8 mouse cellular contexts compared by ENCODE assay signal in genomic region chr7:75781948-75782722, GRCm38 (mm10).
A peak's percentile ranks its signal among the peaks of the same experiment; 100 is the strongest.
DNase-seq lines count a peak whose midpoint lies in the region; ATAC-seq and TF ChIP-seq lines count a peak whose summit lies in the region.

No protein-coding gene starts in this region.

- H3K4me2 ChIP-seq in hindbrain, postnatal 0 days (ENCODE audit: low read depth, low read length): peak overlapping the region; percentile 69

- peak overlapping the region; percentile 79 for H3K27ac ChIP-seq in gastrocnemius, adult 2 months
- no peak overlapping the region for H3K27ac ChIP-seq in hindbrain, postnatal 0 days
- H3K27ac ChIP-seq in left cerebral cortex, adult 2 months: no peak overlapping the region

- H3K9ac ChIP-seq in hindbrain, postnatal 0 days (replicated peaks; ENCODE audit: low read length): peak overlapping the region; percentile 40

- DNase-seq in ZHBTc4 (ENCODE audit: low read depth, low spot score): peak; percentile 96
- peak; percentile 88 for DNase-seq in gastrocnemius, adult 2 months
- DNase-seq in hindbrain, postnatal 0 days (ENCODE audit: low spot score): peak; percentile 95
- DNase-seq in left cerebral cortex, adult 2 months (ENCODE audit: extremely low spot score in 1 of 2, low spot score in 2 of 2): peak; percentile 75 to 79
- DNase-seq in right cerebral cortex, adult 2 months (ENCODE audit: low spot score in 2 of 2): peak; percentile 82 to 83
- peak; percentile 88 for DNase-seq in urinary bladder, postnatal 14 days (ENCODE audit: low spot score)

- peak; percentile 99 for ATAC-seq in common myeloid progenitor, adult 5-6 weeks (replicated peaks; ENCODE audit: low read depth, poor library complexity, severe bottlenecking)
- peak; percentile 96 for ATAC-seq in hindbrain, postnatal 0 days
- peak; percentile 99 for ATAC-seq in megakaryocyte, adult 5-6 weeks (ENCODE audit: poor library complexity, severe bottlenecking)

- TF ChIP-seq CTCF in gastrocnemius, adult 2 months (IDR thresholded peaks at IDR 0.05): no peak
- peak; percentile 12; the same call in 1 of the 2 replicates for TF ChIP-seq CTCF in hindbrain, postnatal 0 days (IDR thresholded peaks at IDR 0.05; ENCODE audit: low read depth)
- TF ChIP-seq CTCF in left cerebral cortex, adult 2 months (IDR thresholded peaks at IDR 0.05): peak; percentile 2; the same call in 1 of the 2 replicates

- H3K36me3 ChIP-seq in hindbrain, postnatal 0 days (ENCODE audit: insufficient read depth, low read length): no peaks in the 10 kb centered on the region; the same call in 1 of the 2 replicates

- H3K4me1 ChIP-seq in hindbrain, postnatal 0 days (ENCODE audit: insufficient read depth, low read length): no peaks in the 10 kb centered on the region

- no peaks in the 10 kb centered on the region for H3K9me3 ChIP-seq in hindbrain, postnatal 0 days (ENCODE audit: low read length)

- peak overlapping the region; percentile 83 for H3K4me3 ChIP-seq in gastrocnemius, adult 2 months
- peak overlapping the region; percentile 49 for H3K4me3 ChIP-seq in hindbrain, postnatal 0 days (ENCODE audit: low read length)
- peak overlapping the region; percentile 53 for H3K4me3 ChIP-seq in left cerebral cortex, adult 2 months

- intact Hi-C loops in gastrocnemius, adult 2 months (cut with DNase I): no loop called here
- intact Hi-C loops in left cerebral cortex, adult 2 months (cut with DNase I): no loop called here

- no peaks in the 10 kb centered on the region for H3K27me3 ChIP-seq in hindbrain, postnatal 0 days (ENCODE audit: insufficient read depth, low read length)

- WGBS in hindbrain, postnatal 0 days: 12% methylated on average over 36 of the region's 36 CpGs
